Mouse (Mus musculus): ENCODE results near the gene Ppm1a. TPM values are rescaled to one million over a fixed set of nuclear protein-coding genes. Genes with fewer than 3 reads are reported as not detected.

Ppm1a gene
- polyA plus RNA-seq, 1 experiment from 2014 or later, result 68.0 TPM

- under 1% methylated on average over 42 of the region's 43 CpGs for WGBS
- peak overlapping the region; percentile 97 for H3K27ac ChIP-seq
- no peaks in the 10 kb centered on the region for H3K36me3 ChIP-seq
- H3K4me1 ChIP-seq (replicated peaks), result peaks cover 27% of the 10 kb centered on the region
- H3K9ac ChIP-seq (replicated peaks), result peak overlapping the region; percentile 99
- peak overlapping the region; percentile 71 for H3K4me2 ChIP-seq
- H3K27me3 ChIP-seq, result no peaks in the 10 kb centered on the region
- H3K9me3 ChIP-seq, result no peaks in the 10 kb centered on the region
- peak overlapping the region; percentile 93 for H3K4me3 ChIP-seq (replicated peaks)
- peak; percentile 54 for ATAC-seq (ENCODE audit: insufficient number of reproducible peaks, insufficient read depth, low FRiP score, low TSS enrichment, low read depth)
Measured at GRCm38 (mm10) chr12:72761649-72762261, 4.5 kb downstream of the Ppm1a start.

- H3K4me2 ChIP-seq, result peak overlapping the region; percentile 71
- peaks cover 19% of the 10 kb centered on the region for H3K4me1 ChIP-seq (replicated peaks)
- no peaks in the 10 kb centered on the region for H3K27me3 ChIP-seq
- peak overlapping the region; percentile 93 for H3K4me3 ChIP-seq (replicated peaks)
- ATAC-seq (ENCODE audit: insufficient number of reproducible peaks, insufficient read depth, low FRiP score, low TSS enrichment, low read depth), result no peak
- H3K9me3 ChIP-seq, result no peaks in the 10 kb centered on the region
- WGBS, result 56% methylated on average over 1 of the region's 1 CpGs
- H3K36me3 ChIP-seq, result no peaks in the 10 kb centered on the region
- H3K9ac ChIP-seq (replicated peaks), result peak overlapping the region; percentile 99
- no peak overlapping the region for H3K27ac ChIP-seq
Measured at GRCm38 (mm10) chr12:72762502-72762901, 5.2 kb downstream of the Ppm1a start.

- H3K4me3 ChIP-seq (replicated peaks), result no peak overlapping the region; the same call in 1 of the 2 replicates
- no peaks in the 10 kb centered on the region for H3K36me3 ChIP-seq
- peak overlapping the region; percentile 71 for H3K4me2 ChIP-seq
- H3K9ac ChIP-seq (replicated peaks), result no peak overlapping the region
- H3K4me1 ChIP-seq (replicated peaks), result peaks cover 17% of the 10 kb centered on the region
- no peaks in the 10 kb centered on the region for H3K27me3 ChIP-seq
- 56% methylated on average over 1 of the region's 1 CpGs for WGBS
- no peak for ATAC-seq (ENCODE audit: insufficient number of reproducible peaks, insufficient read depth, low FRiP score, low TSS enrichment, low read depth)
- no peak overlapping the region for H3K27ac ChIP-seq
- H3K9me3 ChIP-seq, result no peaks in the 10 kb centered on the region
Measured at GRCm38 (mm10) chr12:72763156-72763555, 5.9 kb downstream of the Ppm1a start.

- H3K27me3 ChIP-seq, result no peaks in the 10 kb centered on the region
- no peak overlapping the region for H3K4me2 ChIP-seq
- H3K27ac ChIP-seq, result no peak overlapping the region
- H3K9me3 ChIP-seq, result no peaks in the 10 kb centered on the region
- H3K4me3 ChIP-seq (replicated peaks), result no peak overlapping the region
- 86% methylated on average over 6 of the region's 6 CpGs for WGBS
- H3K9ac ChIP-seq (replicated peaks), result no peak overlapping the region
- ATAC-seq (ENCODE audit: insufficient number of reproducible peaks, insufficient read depth, low FRiP score, low TSS enrichment, low read depth), result no peak
- H3K36me3 ChIP-seq, result peaks cover 11% of the 10 kb centered on the region; the same call in 1 of the 2 replicates
- peaks cover 9% of the 10 kb centered on the region for H3K4me1 ChIP-seq (replicated peaks)
Measured at GRCm38 (mm10) chr12:72767809-72768208, 10.6 kb downstream of the Ppm1a start.

- Histone ChIP-seq H3K27ac (no peak overlapping the region), H3K9ac (replicated peaks) (no peak overlapping the region), H3K36me3 (peaks cover 11% of the 10 kb centered on the region; the same call in 1 of the 2 replicates), H3K4me1 (replicated peaks) (peaks cover 6% of the 10 kb centered on the region), H3K4me3 (replicated peaks) (no peak overlapping the region), H3K27me3 (no peaks in the 10 kb centered on the region), H3K4me2 (no peak overlapping the region), H3K9me3 (no peaks in the 10 kb centered on the region)
- WGBS, result 87% methylated on average over 2 of the region's 2 CpGs
- ATAC-seq (ENCODE audit: insufficient number of reproducible peaks, insufficient read depth, low FRiP score, low TSS enrichment, low read depth), result no peak
Measured at GRCm38 (mm10) chr12:72768230-72768629, 11.0 kb downstream of the Ppm1a start.

GRCm38 (mm10) chr12:72769546-72770230 lies 12.4 kb downstream of the Ppm1a start:
- WGBS, result 87% methylated on average over 5 of the region's 5 CpGs
- no peaks in the 10 kb centered on the region for H3K4me1 ChIP-seq (replicated peaks)
- ATAC-seq (ENCODE audit: insufficient number of reproducible peaks, insufficient read depth, low FRiP score, low TSS enrichment, low read depth), result no peak

GRCm38 (mm10) chr12:72771153-72771552 lies 13.9 kb downstream of the Ppm1a start:
- no peak overlapping the region for H3K9ac ChIP-seq (replicated peaks)
- 95% methylated on average over 2 of the region's 2 CpGs for WGBS
- H3K27me3 ChIP-seq, result no peaks in the 10 kb centered on the region
- peaks cover 11% of the 10 kb centered on the region; the same call in 1 of the 2 replicates for H3K36me3 ChIP-seq
- H3K4me2 ChIP-seq, result no peak overlapping the region
- H3K27ac ChIP-seq, result no peak overlapping the region
- no peaks in the 10 kb centered on the region for H3K4me1 ChIP-seq (replicated peaks)
- no peak for ATAC-seq (ENCODE audit: insufficient number of reproducible peaks, insufficient read depth, low FRiP score, low TSS enrichment, low read depth)
- no peak overlapping the region for H3K4me3 ChIP-seq (replicated peaks)
- H3K9me3 ChIP-seq, result no peaks in the 10 kb centered on the region

More at GRCm38 (mm10) chr12:72769546-72770230, 12.4 kb downstream of the Ppm1a start:
- Histone ChIP-seq H3K9me3 (no peaks in the 10 kb centered on the region), H3K4me3 (replicated peaks) (no peak overlapping the region), H3K9ac (replicated peaks) (no peak overlapping the region), H3K36me3 (peaks cover 11% of the 10 kb centered on the region; the same call in 1 of the 2 replicates), H3K27me3 (no peaks in the 10 kb centered on the region), H3K4me2 (no peak overlapping the region), H3K27ac (no peak overlapping the region)

GRCm38 (mm10) chr12:72771711-72772110 lies 14.5 kb downstream of the Ppm1a start:
- WGBS, result 92% methylated on average over 3 of the region's 3 CpGs
- Histone ChIP-seq H3K27ac (no peak overlapping the region), H3K36me3 (peaks cover 11% of the 10 kb centered on the region; the same call in 1 of the 2 replicates), H3K4me2 (no peak overlapping the region), H3K9me3 (no peaks in the 10 kb centered on the region), H3K4me1 (replicated peaks) (no peaks in the 10 kb centered on the region), H3K9ac (replicated peaks) (no peak overlapping the region), H3K4me3 (replicated peaks) (no peak overlapping the region), H3K27me3 (no peaks in the 10 kb centered on the region)
- no peak for ATAC-seq (ENCODE audit: insufficient number of reproducible peaks, insufficient read depth, low FRiP score, low TSS enrichment, low read depth)

GRCm38 (mm10) chr12:72773921-72774320 lies 16.7 kb downstream of the Ppm1a start:
- Histone ChIP-seq H3K4me1 (replicated peaks) (no peaks in the 10 kb centered on the region), H3K9ac (replicated peaks) (no peak overlapping the region), H3K9me3 (no peaks in the 10 kb centered on the region), H3K36me3 (peaks cover 11% of the 10 kb centered on the region; the same call in 1 of the 2 replicates), H3K27ac (no peak overlapping the region), H3K27me3 (no peaks in the 10 kb centered on the region), H3K4me3 (replicated peaks) (no peak overlapping the region), H3K4me2 (no peak overlapping the region)
- WGBS, result 74% methylated on average over 7 of the region's 7 CpGs
- no peak for ATAC-seq (ENCODE audit: insufficient number of reproducible peaks, insufficient read depth, low FRiP score, low TSS enrichment, low read depth)

- ATAC-seq (ENCODE audit: insufficient number of reproducible peaks, insufficient read depth, low FRiP score, low TSS enrichment, low read depth), result no peak
- H3K27ac ChIP-seq, result no peak overlapping the region
- H3K4me2 ChIP-seq, result no peak overlapping the region
- no peaks in the 10 kb centered on the region for H3K27me3 ChIP-seq
- H3K36me3 ChIP-seq, result 0 out of 2 replicates have a peak, but pooled peaks cover 5% of the 10 kb centered on the region
- no peak overlapping the region for H3K9ac ChIP-seq (replicated peaks)
- WGBS, result 82% methylated on average over 4 of the region's 4 CpGs
- H3K4me3 ChIP-seq (replicated peaks), result no peak overlapping the region
- H3K9me3 ChIP-seq, result no peaks in the 10 kb centered on the region
- no peaks in the 10 kb centered on the region for H3K4me1 ChIP-seq (replicated peaks)
Measured at GRCm38 (mm10) chr12:72777244-72777643, 20.0 kb downstream of the Ppm1a start.

GRCm38 (mm10) chr12:72780136-72780535 lies 22.9 kb downstream of the Ppm1a start:
- Histone ChIP-seq H3K27me3 (no peaks in the 10 kb centered on the region), H3K9me3 (no peaks in the 10 kb centered on the region), H3K4me1 (replicated peaks) (no peaks in the 10 kb centered on the region), H3K27ac (no peak overlapping the region), H3K4me3 (replicated peaks) (no peak overlapping the region), H3K4me2 (no peak overlapping the region), H3K36me3 (peaks cover 25% of the 10 kb centered on the region), H3K9ac (replicated peaks) (no peak overlapping the region)
- WGBS, result 94% methylated on average over 5 of the region's 5 CpGs
- no peak for ATAC-seq (ENCODE audit: insufficient number of reproducible peaks, insufficient read depth, low FRiP score, low TSS enrichment, low read depth)

Data from limb, embryonic 12.5 days (tissue).